Mouse (Mus musculus): ENCODE results near the gene Ambp. TPM values are rescaled to one million over a fixed set of nuclear protein-coding genes. Genes with fewer than 3 reads are reported as not detected.
A peak's percentile ranks its signal among the peaks of the same experiment; 100 is the strongest.

The Ambp gene
- polyA plus RNA-seq (2012; rRNA removed): 0.11 and 0.56 TPM in 2 replicates

GRCm38 (mm10) chr4:63154699-63155098 is at the start of gene Ambp:
Gene Ambp, minus strand, starts transcription at chr4:63154799.
- no peak for DNase-seq (ENCODE audit: extremely low spot score in 1 of 2, low spot score in 1 of 2)

GRCm38 (mm10) chr4:63203874-63204273 is 49.3 kb upstream of the Ambp start:
- no peak for DNase-seq (ENCODE audit: extremely low spot score in 1 of 2, low spot score in 1 of 2)

- no peak for DNase-seq (ENCODE audit: extremely low spot score in 1 of 2, low spot score in 1 of 2)
Observed at GRCm38 (mm10) chr4:63199366-63199765, 44.8 kb upstream of the Ambp start.

GRCm38 (mm10) chr4:63194366-63194765 is 39.8 kb upstream of the Ambp start:
- DNase-seq (ENCODE audit: extremely low spot score in 1 of 2, low spot score in 1 of 2): no peak

GRCm38 (mm10) chr4:63191641-63192040 is 37.0 kb upstream of the Ambp start:
- no peak for DNase-seq (ENCODE audit: extremely low spot score in 1 of 2, low spot score in 1 of 2)

- DNase-seq (ENCODE audit: extremely low spot score in 1 of 2, low spot score in 1 of 2): peak in 1 of 2 experiments; percentile 10
Observed at GRCm38 (mm10) chr4:63186281-63186870, 31.8 kb upstream of the Ambp start.

GRCm38 (mm10) chr4:63181556-63181955 is 27.0 kb upstream of the Ambp start:
- peak; percentile 28 to 80 for DNase-seq (ENCODE audit: extremely low spot score in 1 of 2, low spot score in 1 of 2)

- DNase-seq (ENCODE audit: extremely low spot score in 1 of 2, low spot score in 1 of 2): no peak
Observed at GRCm38 (mm10) chr4:63171969-63172685, 17.5 kb upstream of the Ambp start, which contains the start of gene Kif12. Gene Kif12, minus strand, starts transcription at chr4:63172131.

GRCm38 (mm10) chr4:63171122-63171521 is 16.5 kb upstream of the Ambp start:
- DNase-seq (ENCODE audit: extremely low spot score in 1 of 2, low spot score in 1 of 2): no peak

GRCm38 (mm10) chr4:63170061-63170460 is 15.5 kb upstream of the Ambp start:
- DNase-seq (ENCODE audit: extremely low spot score in 1 of 2, low spot score in 1 of 2): no peak

GRCm38 (mm10) chr4:63166323-63166722 is 11.7 kb upstream of the Ambp start:
- no peak for DNase-seq (ENCODE audit: extremely low spot score in 1 of 2, low spot score in 1 of 2)

GRCm38 (mm10) chr4:63165636-63166035 is 11.0 kb upstream of the Ambp start:
- DNase-seq (ENCODE audit: extremely low spot score in 1 of 2, low spot score in 1 of 2): no peak

GRCm38 (mm10) chr4:63158961-63159592 is 4.5 kb upstream of the Ambp start:
- peak; percentile 49 to 91 for DNase-seq (ENCODE audit: extremely low spot score in 1 of 2, low spot score in 1 of 2)

GRCm38 (mm10) chr4:63158192-63158591 is 3.6 kb upstream of the Ambp start:
- DNase-seq (ENCODE audit: extremely low spot score in 1 of 2, low spot score in 1 of 2): no peak

- no peak for DNase-seq (ENCODE audit: extremely low spot score in 1 of 2, low spot score in 1 of 2)
Observed at GRCm38 (mm10) chr4:63156726-63157634, 2.4 kb upstream of the Ambp start.

GRCm38 (mm10) chr4:63155596-63155995 is 997 bp upstream of the Ambp start:
- DNase-seq (ENCODE audit: extremely low spot score in 1 of 2, low spot score in 1 of 2): no peak

- DNase-seq (ENCODE audit: extremely low spot score in 1 of 2, low spot score in 1 of 2): no peak
Observed at GRCm38 (mm10) chr4:63154028-63154427, 571 bp downstream of the Ambp start.

- DNase-seq (ENCODE audit: extremely low spot score in 1 of 2, low spot score in 1 of 2): no peak
Observed at GRCm38 (mm10) chr4:63151127-63151526, 3.5 kb downstream of the Ambp start.

- DNase-seq (ENCODE audit: extremely low spot score in 1 of 2, low spot score in 1 of 2): no peak
Observed at GRCm38 (mm10) chr4:63147268-63147667, 7.3 kb downstream of the Ambp start.

- no peak for DNase-seq (ENCODE audit: extremely low spot score in 1 of 2, low spot score in 1 of 2)
Observed at GRCm38 (mm10) chr4:63129891-63130624, 24.5 kb downstream of the Ambp start.

All from frontal cortex, adult 2 months (tissue).